Mouse (Mus musculus) right cerebral cortex, postnatal 10 days (tissue): ENCODE measurements at regions not wholly inside any gene's neighbourhood (a gene's known extent, or its start where the extent isn't known, plus 50 kb on each side); places are given as distances from the start of the nearest gene placed in this dataset.

Source experiments
- DNase-seq, 2 experiments: peaks; one replicate each; pipeline ENCODE4 v3.0.0; 2021; ENCODE audit warnings: low spot score in 2 of 2

- DNase-seq, result no peak
These were observed 249.3 kb upstream of the Hnrnpa3 start for GRCm38 (mm10) chr2:75409806-75410205.

GRCm38 (mm10) chr2:75412735-75413134 lies 246.3 kb upstream of the Hnrnpa3 start:
- no peak for DNase-seq

GRCm38 (mm10) chr2:75418689-75419088 lies 240.4 kb upstream of the Hnrnpa3 start:
- DNase-seq, result no peak

- DNase-seq, result no peak
These were observed 239.9 kb upstream of the Hnrnpa3 start for GRCm38 (mm10) chr2:75419142-75419541.

- DNase-seq, result no peak
These were observed 236.0 kb upstream of the Hnrnpa3 start for GRCm38 (mm10) chr2:75422798-75423685.

GRCm38 (mm10) chr2:75423872-75424271 lies 235.2 kb upstream of the Hnrnpa3 start:
- no peak for DNase-seq

- no peak for DNase-seq
These were observed 234.7 kb upstream of the Hnrnpa3 start for GRCm38 (mm10) chr2:75424363-75424762.

- DNase-seq, result no peak
These were observed 234.2 kb upstream of the Hnrnpa3 start for GRCm38 (mm10) chr2:75424911-75425310.

- no peak for DNase-seq
These were observed 233.7 kb upstream of the Hnrnpa3 start for GRCm38 (mm10) chr2:75425384-75425783.

GRCm38 (mm10) chr2:75425791-75426190 lies 233.3 kb upstream of the Hnrnpa3 start:
- DNase-seq, result no peak

GRCm38 (mm10) chr2:75427936-75428458 lies 231.1 kb upstream of the Hnrnpa3 start:
- DNase-seq, result no peak

GRCm38 (mm10) chr2:75430161-75430940 lies 228.7 kb upstream of the Hnrnpa3 start:
- no peak for DNase-seq

GRCm38 (mm10) chr2:75431981-75432380 lies 227.1 kb upstream of the Hnrnpa3 start:
- no peak for DNase-seq

- DNase-seq, result no peak
These were observed 224.5 kb upstream of the Hnrnpa3 start for GRCm38 (mm10) chr2:75434521-75434920.

- no peak for DNase-seq
These were observed 219.4 kb upstream of the Hnrnpa3 start for GRCm38 (mm10) chr2:75439522-75440230.

- no peak for DNase-seq
These were observed 216.4 kb upstream of the Hnrnpa3 start for GRCm38 (mm10) chr2:75442632-75443031.

- no peak for DNase-seq
These were observed 213.9 kb upstream of the Hnrnpa3 start for GRCm38 (mm10) chr2:75445189-75445588.

GRCm38 (mm10) chr2:75446996-75447715 lies 211.9 kb upstream of the Hnrnpa3 start:
- no peak for DNase-seq

GRCm38 (mm10) chr2:75448221-75448620 lies 210.8 kb upstream of the Hnrnpa3 start:
- no peak for DNase-seq

- no peak for DNase-seq
These were observed 207.2 kb upstream of the Hnrnpa3 start for GRCm38 (mm10) chr2:75451846-75452267.
